Mouse (Mus musculus) gastrocnemius, adult 18-20 months (tissue): Measurements from ENCODE around the gene Cabp2. TPM values are rescaled to one million over a fixed set of nuclear protein-coding genes. Genes with fewer than 3 reads are reported as not detected.
"Not testable (repeated sequence)": the region's sequence is repeated elsewhere in the genome, so short reads cannot be mapped to it uniquely, and the experiment has no call there.

Source experiments
- DNase-seq: peaks from one replicate; pipeline ENCODE4 v3.0.0; 2021; ENCODE audit warnings: low spot score
- total RNA-seq, 2 experiments: library from RNA; stranded (reverse); gene quantifications; 2 replicates each; pipeline ENCODE4 v1.2.3; 2021

Gene Cabp2
- total RNA-seq, 2 experiments from 2014 or later, result not detected

DNA sequence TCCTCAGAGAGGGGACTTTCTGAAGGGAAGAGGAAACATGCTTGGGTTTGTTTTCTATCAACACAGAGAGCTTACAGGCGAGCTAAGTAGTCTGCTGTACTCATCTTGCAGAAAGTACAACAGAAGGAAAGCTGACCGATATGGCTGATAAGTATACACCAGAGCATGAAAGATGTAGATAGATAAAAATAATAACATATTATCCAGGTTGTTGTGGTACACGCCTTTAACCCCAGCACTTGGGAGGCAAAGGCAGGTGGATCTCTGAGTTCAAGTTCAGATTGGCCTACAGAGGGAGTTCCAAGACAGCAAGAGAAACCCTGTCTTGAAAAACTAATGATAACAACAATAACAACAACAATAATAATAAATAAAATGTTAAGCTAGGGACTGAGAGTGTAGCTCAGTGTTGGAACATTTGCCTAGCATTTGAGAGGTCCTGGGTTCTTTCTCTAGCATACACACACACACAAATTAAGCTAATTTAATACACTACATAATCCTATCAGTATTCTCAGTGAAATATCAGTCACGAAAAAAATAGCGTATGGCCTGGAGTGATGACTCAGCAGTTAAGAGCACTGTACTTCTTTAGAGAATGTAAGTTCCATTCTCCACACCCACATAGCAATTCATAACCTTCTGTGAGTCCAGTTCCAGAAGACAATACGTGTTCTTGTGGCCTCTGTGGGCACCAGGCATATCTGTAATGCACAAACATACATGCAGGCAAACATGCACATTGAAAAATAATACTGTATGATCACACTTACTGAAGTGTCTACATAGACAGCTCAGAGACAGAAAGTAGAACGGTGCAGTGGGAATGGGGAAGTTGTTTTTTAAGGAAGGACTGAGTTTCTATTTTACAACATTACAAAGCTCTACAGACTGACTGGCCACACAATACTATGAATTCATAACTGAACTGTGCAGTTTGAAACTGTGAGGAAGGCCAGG is 41.3 kb downstream of the Cabp2 start:
- DNase-seq, result no peak

DNA sequence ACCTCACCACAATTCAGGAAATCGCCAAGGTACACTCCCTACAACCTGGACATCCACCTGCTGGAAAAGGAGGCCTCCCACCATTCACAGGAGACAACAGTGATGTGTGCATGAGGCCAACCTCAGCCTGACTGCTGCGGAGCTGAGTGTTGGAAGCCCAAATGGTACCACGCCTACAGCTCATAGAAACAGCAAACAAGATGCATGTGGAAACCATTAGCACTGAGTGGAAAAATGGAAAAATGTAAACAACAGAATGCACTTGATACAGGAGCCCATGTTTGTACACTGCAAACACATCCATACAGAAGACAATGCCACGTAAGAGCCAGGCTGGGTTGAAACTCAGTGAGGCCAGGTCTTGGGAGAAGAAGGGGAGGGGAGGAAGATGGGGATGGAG is 43.1 kb downstream of the Cabp2 start:
- DNase-seq, result no peak

DNA sequence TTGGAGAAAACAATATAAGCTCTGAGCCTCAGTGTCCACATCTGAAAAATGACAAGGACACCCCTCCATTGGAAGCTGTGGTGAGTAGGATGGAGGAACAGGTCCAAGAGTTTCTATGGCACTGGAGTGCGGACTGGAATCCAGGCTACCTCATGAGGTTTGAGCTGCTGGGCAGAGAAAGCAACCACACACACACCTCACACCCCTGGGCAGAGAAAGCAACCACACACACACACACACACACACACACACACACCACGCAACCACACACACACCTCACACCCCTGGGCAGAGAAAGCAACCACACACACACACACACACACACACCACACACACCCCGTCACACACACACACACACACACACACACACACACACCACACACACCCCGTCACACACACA is 43.9 kb downstream of the Cabp2 start:
- not testable (repeated sequence) for DNase-seq

DNA sequence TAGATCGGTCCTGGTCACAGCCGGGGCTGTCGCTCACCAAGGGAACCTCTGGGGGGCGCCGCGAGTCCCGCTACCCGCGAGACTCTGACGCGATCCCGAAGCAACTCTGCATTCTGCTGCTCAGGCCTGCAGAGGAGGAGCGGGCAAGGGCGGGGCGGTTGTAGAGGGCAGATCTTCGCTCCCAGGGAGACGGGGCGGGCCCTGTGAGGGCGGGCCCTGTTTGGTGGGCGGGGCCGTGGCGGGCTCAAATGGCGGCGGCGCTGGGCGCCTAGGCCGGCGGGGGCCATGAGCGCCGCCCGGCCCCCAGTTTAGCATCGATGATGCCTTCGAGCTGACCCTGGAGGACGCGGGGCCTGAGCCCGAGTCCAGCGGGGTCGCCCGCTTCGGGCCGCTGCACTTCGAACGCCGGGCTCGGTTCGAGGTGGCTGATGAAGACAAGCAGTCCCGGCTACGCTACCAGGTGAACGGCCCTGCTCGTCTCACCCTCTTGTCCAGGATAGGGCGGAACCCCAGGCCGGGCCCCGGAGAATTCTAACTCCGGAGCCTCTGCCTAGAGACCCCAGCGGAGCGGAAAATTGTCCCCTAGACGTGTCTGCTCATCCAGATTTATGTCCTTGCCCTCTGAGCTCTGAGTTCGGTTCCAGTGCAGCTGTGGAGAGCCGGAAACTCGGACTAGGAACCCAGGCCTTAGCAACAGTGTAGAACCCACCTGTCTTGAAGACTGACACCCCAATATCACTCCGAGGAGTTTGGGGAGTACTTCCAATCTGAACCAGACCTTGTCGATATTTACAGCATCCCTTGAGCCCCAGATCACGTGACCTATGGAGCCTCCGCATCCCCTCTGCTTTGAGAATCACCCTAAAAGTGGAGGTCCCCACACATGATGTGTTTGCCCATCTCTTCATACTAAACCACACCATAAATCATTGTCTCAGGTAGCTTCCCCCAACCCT is 44.6 kb downstream of the Cabp2 start, which contains the start of gene Aip:
Gene Aip (minus strand): TSS at position 118 of the 956 bp plus-strand sequence.
- peak; percentile 99 for DNase-seq

- DNase-seq, result no peak
Measured at GRCm38 (mm10) chr19:4126759-4127495, 45.5 kb downstream of the Cabp2 start.

GRCm38 (mm10) chr19:4129462-4129861 is 48.1 kb downstream of the Cabp2 start:
- no peak for DNase-seq

GRCm38 (mm10) chr19:4130106-4130505 is 48.7 kb downstream of the Cabp2 start:
- no peak for DNase-seq

GRCm38 (mm10) chr19:4131075-4131474 is 49.7 kb downstream of the Cabp2 start:
- DNase-seq, result no peak

DNA sequence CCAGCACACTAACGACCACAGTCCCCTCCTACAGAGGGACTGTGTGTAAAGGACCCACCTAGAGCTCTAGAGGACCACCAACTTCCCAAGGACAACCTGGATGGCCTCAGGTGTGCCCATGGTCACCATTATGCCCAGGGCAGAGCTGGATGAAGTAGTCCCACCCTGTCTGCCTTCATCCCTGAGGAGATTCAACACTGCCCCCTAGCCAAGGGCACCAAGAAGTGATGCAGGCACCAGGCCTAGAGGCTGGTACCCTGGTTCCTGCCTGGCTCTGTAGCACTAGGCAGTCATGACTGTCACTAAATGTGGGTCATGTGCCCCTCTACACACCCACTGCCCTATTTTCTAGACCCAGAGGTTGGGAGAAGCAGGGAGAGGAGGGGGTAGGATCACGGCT is 50.4 kb downstream of the Cabp2 start:
- no peak for DNase-seq

- no peak for DNase-seq
Measured at GRCm38 (mm10) chr19:4134354-4134753, 53.0 kb downstream of the Cabp2 start.

DNA sequence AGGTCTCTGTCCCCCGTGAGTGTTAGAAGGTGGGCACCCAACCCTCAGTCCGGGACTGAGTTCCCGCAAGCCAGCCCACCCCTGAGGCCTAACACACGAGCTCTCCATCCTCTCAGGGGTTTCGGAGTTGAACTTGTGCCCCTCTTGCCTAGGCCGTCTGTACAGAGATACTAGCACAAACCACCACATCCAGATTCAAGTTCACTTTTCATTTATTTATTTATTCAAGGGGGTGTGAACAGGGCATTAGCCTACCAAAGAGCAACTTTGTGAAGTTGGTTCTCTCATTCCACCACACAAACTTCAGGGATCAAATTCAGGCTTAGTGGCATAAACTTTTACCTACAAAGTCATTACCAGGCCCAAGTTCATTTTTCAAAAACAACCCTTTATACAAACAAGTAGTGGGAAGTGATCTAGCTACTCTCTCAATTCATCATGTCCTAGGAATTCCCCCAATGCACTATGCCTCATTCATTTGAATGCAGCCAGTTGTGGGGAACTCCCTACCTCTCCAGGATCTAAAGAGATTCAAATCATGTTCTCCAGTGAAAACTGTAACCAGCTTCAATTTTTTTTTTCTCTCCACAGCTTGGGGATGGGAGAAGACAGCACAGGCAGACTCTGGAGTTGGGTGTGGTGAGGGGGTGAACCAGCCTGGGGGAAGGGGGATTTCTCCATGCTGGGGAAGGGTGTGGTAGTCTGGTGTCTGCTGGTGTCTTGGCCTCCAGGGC is 54.0 kb downstream of the Cabp2 start:
- DNase-seq, result not testable (repeated sequence)

- not testable (repeated sequence) for DNase-seq
Measured at GRCm38 (mm10) chr19:4135963-4136345, 54.6 kb downstream of the Cabp2 start.

GRCm38 (mm10) chr19:4136463-4136862 is 55.1 kb downstream of the Cabp2 start:
- no peak for DNase-seq

Other genes with a start within 250 kb of the Cabp2 start
- gene Chka, start 229.8 kb upstream of the Cabp2 start, total RNA-seq, result 1 to 10 TPM; 1.4 to 3.0 TPM
- 1 to 10 TPM; 2.5 to 4.0 TPM for gene Tcirg1, start 174.4 kb upstream of the Cabp2 start, total RNA-seq
- 100 to 1,000 TPM; 257 to 270 TPM for gene Ndufs8, start 168.8 kb upstream of the Cabp2 start, total RNA-seq
- gene Aldh3b1, start 151.8 kb upstream of the Cabp2 start, total RNA-seq, result under 1 TPM; 0.62 to 0.83 TPM
- gene Unc93b1, start 146.4 kb upstream of the Cabp2 start, total RNA-seq, result 1 to 10 TPM; 3.2 to 5.8 TPM
- not detected for gene Aldh3b3, start 122.9 kb upstream of the Cabp2 start, total RNA-seq
- under 1 TPM; 0.14 to 0.26 TPM for gene Aldh3b2, start 109.2 kb upstream of the Cabp2 start, total RNA-seq
- 1 to 10 TPM; 1.3 to 2.0 TPM for gene Acy3, start 95.0 kb upstream of the Cabp2 start, total RNA-seq
- not detected for gene Tbx10, start 88.8 kb upstream of the Cabp2 start, total RNA-seq
- gene Nudt8, start 81.0 kb upstream of the Cabp2 start, total RNA-seq, result 10 to 100 TPM; 23.8 to 30.1 TPM
- gene Gm49405, start 81.0 kb upstream of the Cabp2 start, total RNA-seq, result under 1 TPM; 0.14 to 0.40 TPM
- under 1 TPM; 0.82 to 1.00 TPM for gene Doc2g, start 78.3 kb upstream of the Cabp2 start, total RNA-seq
- 100 to 1,000 TPM; 423 to 466 TPM for gene Ndufv1, start 68.8 kb upstream of the Cabp2 start, total RNA-seq
- gene Gstp1, start 43.6 kb upstream of the Cabp2 start, total RNA-seq, result 100 to 1,000 TPM; 480 to 487 TPM
- 100 to 1,000 TPM; 206 to 226 TPM for gene Gstp2, start 35.6 kb upstream of the Cabp2 start, total RNA-seq
- gene Gstp3, start 22.0 kb upstream of the Cabp2 start, total RNA-seq, result not detected
- 10 to 100 TPM; 18.7 to 19.9 TPM for gene Cdk2ap2, start 15.6 kb downstream of the Cabp2 start, total RNA-seq
- gene Pitpnm1, start 18.4 kb downstream of the Cabp2 start, total RNA-seq, result 1 to 10 TPM; 2.0 to 3.7 TPM
- gene Aip, start 44.3 kb downstream of the Cabp2 start, total RNA-seq, result 10 to 100 TPM; 82.2 to 84.7 TPM
- not detected for gene Gpr152, start 58.2 kb downstream of the Cabp2 start, total RNA-seq
- gene Cabp4, start 62.5 kb downstream of the Cabp2 start, total RNA-seq, result not detected
- gene Coro1b, start 67.0 kb downstream of the Cabp2 start, total RNA-seq, result 10 to 100 TPM; 11.9 to 13.4 TPM
- gene Ptprcap, start 72.0 kb downstream of the Cabp2 start, total RNA-seq, result not detected
- gene Rps6kb2, start 81.8 kb downstream of the Cabp2 start, total RNA-seq, result 10 to 100 TPM; 24.8 to 25.9 TPM
- 10 to 100 TPM; 21.8 to 30.3 TPM for gene Carns1, start 93.9 kb downstream of the Cabp2 start, total RNA-seq
- gene Tbc1d10c, start 109.7 kb downstream of the Cabp2 start, total RNA-seq, result 1 to 10 TPM; 5.5 to 5.9 TPM
- gene Ppp1ca, start 110.5 kb downstream of the Cabp2 start, total RNA-seq, result 100 to 1,000 TPM; 200 to 201 TPM
- gene Rad9a, start 120.1 kb downstream of the Cabp2 start, total RNA-seq, result 1 to 10 TPM; 2.6 to 2.8 TPM
- under 1 TPM; 0.34 to 0.47 TPM for gene Clcf1, start 132.7 kb downstream of the Cabp2 start, total RNA-seq
- gene AC109138.7, start 132.8 kb downstream of the Cabp2 start, total RNA-seq, result not detected
- 10 to 100 TPM; 16.3 to 17.8 TPM for gene Pold4, start 150.3 kb downstream of the Cabp2 start, total RNA-seq
- 1 to 10 TPM; 2.8 to 3.4 TPM for gene Ssh3, start 187.6 kb downstream of the Cabp2 start, total RNA-seq
- gene Ankrd13d, start 201.6 kb downstream of the Cabp2 start, total RNA-seq, result under 1 TPM; 0.16 to 0.81 TPM
- gene Grk2, start 224.6 kb downstream of the Cabp2 start, total RNA-seq, result 10 to 100 TPM; 50.7 to 60.8 TPM